Mouse (Mus musculus): Measurements from ENCODE around the gene Zfp804a. TPM values are rescaled to one million over a fixed set of nuclear protein-coding genes. Genes with fewer than 3 reads are reported as not detected.
A peak's percentile ranks its signal among the peaks of the same experiment; 100 is the strongest.

Zfp804a gene
- 12.1 and 12.7 TPM in 2 replicates for polyA plus RNA-seq (2015; fragmentation: Nextera tagmentation; extraction: Ambion mirVana)

- Histone ChIP-seq H3K36me3 (no peaks in the 10 kb centered on the region), H3K27me3 (no peaks in the 10 kb centered on the region), H3K4me1 (replicated peaks) (peaks cover 22% of the 10 kb centered on the region; the same call in 1 of the 2 replicates), H3K4me2 (peak within 1 kb of the TSS; percentile 81), H3K9me3 (no peaks in the 10 kb centered on the region), H3K4me3 (peak within 1 kb of the TSS; percentile 64), H3K9ac (peak within 1 kb of the TSS; percentile 69), H3K27ac (replicated peaks) (peak within 1 kb of the TSS; percentile 94)
- WGBS = 0% methylated on average over 76 of the region's 82 CpGs
- ATAC-seq (ENCODE audit: low FRiP score, low read depth) = peak; percentile 96
These were observed at the start of gene Zfp804a for GRCm38 (mm10) chr2:82053185-82053891. Gene Zfp804a (plus strand): TSS chr2:82053222.

GRCm38 (mm10) chr2:82051635-82052034 lies 1.4 kb upstream of the Zfp804a start:
- Histone ChIP-seq H3K4me1 (replicated peaks) (peaks cover 22% of the 10 kb centered on the region; the same call in 1 of the 2 replicates), H3K27me3 (no peaks in the 10 kb centered on the region), H3K4me2 (peak overlapping the region; percentile 81), H3K9ac (peak overlapping the region; percentile 69; the same call in 1 of the 2 replicates), H3K36me3 (no peaks in the 10 kb centered on the region), H3K4me3 (peak overlapping the region; percentile 64), H3K9me3 (no peaks in the 10 kb centered on the region), H3K27ac (replicated peaks) (no peak overlapping the region)
- ATAC-seq (ENCODE audit: low FRiP score, low read depth) = no peak
- 57% methylated on average over 4 of the region's 4 CpGs for WGBS

- WGBS = 2% methylated on average over 34 of the region's 34 CpGs
- peak; percentile 87 for ATAC-seq (ENCODE audit: low FRiP score, low read depth)
- Histone ChIP-seq H3K9ac (peak overlapping the region; percentile 69), H3K27me3 (no peaks in the 10 kb centered on the region), H3K36me3 (no peaks in the 10 kb centered on the region), H3K4me1 (replicated peaks) (peaks cover 22% of the 10 kb centered on the region; the same call in 1 of the 2 replicates), H3K27ac (replicated peaks) (peak overlapping the region; percentile 94), H3K9me3 (no peaks in the 10 kb centered on the region), H3K4me3 (peak overlapping the region; percentile 64), H3K4me2 (peak overlapping the region; percentile 81)
These were observed 461 bp upstream of the Zfp804a start for GRCm38 (mm10) chr2:82052338-82053184.

GRCm38 (mm10) chr2:82054446-82054845 lies 1.4 kb downstream of the Zfp804a start:
- Histone ChIP-seq H3K9ac (peak overlapping the region; percentile 69), H3K27ac (replicated peaks) (peak overlapping the region; percentile 94), H3K27me3 (no peaks in the 10 kb centered on the region), H3K36me3 (no peaks in the 10 kb centered on the region), H3K4me3 (peak overlapping the region; percentile 64), H3K9me3 (no peaks in the 10 kb centered on the region), H3K4me1 (replicated peaks) (peaks cover 22% of the 10 kb centered on the region; the same call in 1 of the 2 replicates), H3K4me2 (peak overlapping the region; percentile 81)
- no peak for ATAC-seq (ENCODE audit: low FRiP score, low read depth)
- 48% methylated on average over 4 of the region's 4 CpGs for WGBS

GRCm38 (mm10) chr2:82064671-82065070 lies 11.6 kb downstream of the Zfp804a start:
- WGBS = 31% methylated on average over 5 of the region's 5 CpGs
- no peaks in the 10 kb centered on the region for H3K36me3 ChIP-seq
- ATAC-seq (ENCODE audit: low FRiP score, low read depth) = no peak
- no peak overlapping the region for H3K4me2 ChIP-seq
- H3K9ac ChIP-seq = no peak overlapping the region
- H3K4me1 ChIP-seq (replicated peaks) = no peaks in the 10 kb centered on the region
- H3K27me3 ChIP-seq = no peaks in the 10 kb centered on the region
- no peak overlapping the region for H3K4me3 ChIP-seq
- no peak overlapping the region for H3K27ac ChIP-seq (replicated peaks)
- no peaks in the 10 kb centered on the region for H3K9me3 ChIP-seq

GRCm38 (mm10) chr2:82067912-82068311 lies 14.9 kb downstream of the Zfp804a start:
- Histone ChIP-seq H3K4me3 (no peak overlapping the region), H3K9me3 (no peaks in the 10 kb centered on the region), H3K4me2 (no peak overlapping the region), H3K27me3 (no peaks in the 10 kb centered on the region), H3K27ac (replicated peaks) (no peak overlapping the region), H3K36me3 (no peaks in the 10 kb centered on the region), H3K9ac (no peak overlapping the region), H3K4me1 (replicated peaks) (no peaks in the 10 kb centered on the region)
- WGBS = 95% methylated on average over 1 of the region's 1 CpGs
- no peak for ATAC-seq (ENCODE audit: low FRiP score, low read depth)

- WGBS = 34% methylated on average over 1 of the region's 1 CpGs
- no peak overlapping the region for H3K27ac ChIP-seq (replicated peaks)
- no peak overlapping the region for H3K4me2 ChIP-seq
- H3K36me3 ChIP-seq = no peaks in the 10 kb centered on the region
- H3K9ac ChIP-seq = no peak overlapping the region
- no peak for ATAC-seq (ENCODE audit: low FRiP score, low read depth)
- no peaks in the 10 kb centered on the region for H3K9me3 ChIP-seq
- no peak overlapping the region for H3K4me3 ChIP-seq
- no peaks in the 10 kb centered on the region for H3K27me3 ChIP-seq
- H3K4me1 ChIP-seq (replicated peaks) = no peaks in the 10 kb centered on the region
These were observed 16.1 kb downstream of the Zfp804a start for GRCm38 (mm10) chr2:82069172-82069571.

GRCm38 (mm10) chr2:82076883-82077282 lies 23.9 kb downstream of the Zfp804a start:
- no peak overlapping the region for H3K27ac ChIP-seq (replicated peaks)
- H3K27me3 ChIP-seq = no peaks in the 10 kb centered on the region
- no peaks in the 10 kb centered on the region for H3K4me1 ChIP-seq (replicated peaks)
- H3K9ac ChIP-seq = no peak overlapping the region
- no peaks in the 10 kb centered on the region for H3K9me3 ChIP-seq
- no peak for ATAC-seq (ENCODE audit: low FRiP score, low read depth)
- no peak overlapping the region for H3K4me2 ChIP-seq
- no peak overlapping the region for H3K4me3 ChIP-seq
- H3K36me3 ChIP-seq = no peaks in the 10 kb centered on the region
- 88% methylated on average over 3 of the region's 3 CpGs for WGBS

GRCm38 (mm10) chr2:82078287-82078994 lies 25.4 kb downstream of the Zfp804a start:
- Histone ChIP-seq H3K9me3 (no peaks in the 10 kb centered on the region), H3K9ac (no peak overlapping the region), H3K4me3 (no peak overlapping the region), H3K27ac (replicated peaks) (no peak overlapping the region), H3K4me1 (replicated peaks) (no peaks in the 10 kb centered on the region), H3K4me2 (no peak overlapping the region), H3K27me3 (no peaks in the 10 kb centered on the region), H3K36me3 (no peaks in the 10 kb centered on the region)
- no peak for ATAC-seq (ENCODE audit: low FRiP score, low read depth)
- 86% methylated on average over 6 of the region's 6 CpGs for WGBS

GRCm38 (mm10) chr2:82080678-82081077 lies 27.7 kb downstream of the Zfp804a start:
- 57% methylated on average over 4 of the region's 4 CpGs for WGBS
- Histone ChIP-seq H3K4me3 (no peak overlapping the region), H3K9ac (no peak overlapping the region), H3K27me3 (no peaks in the 10 kb centered on the region), H3K36me3 (no peaks in the 10 kb centered on the region), H3K27ac (replicated peaks) (no peak overlapping the region), H3K4me1 (replicated peaks) (no peaks in the 10 kb centered on the region), H3K9me3 (no peaks in the 10 kb centered on the region), H3K4me2 (no peak overlapping the region)
- no peak for ATAC-seq (ENCODE audit: low FRiP score, low read depth)

GRCm38 (mm10) chr2:82113148-82113547 lies 60.1 kb downstream of the Zfp804a start:
- H3K4me2 ChIP-seq = no peak overlapping the region
- H3K9ac ChIP-seq = no peak overlapping the region
- 62% methylated on average over 1 of the region's 1 CpGs for WGBS
- H3K27ac ChIP-seq (replicated peaks) = no peak overlapping the region
- no peak for ATAC-seq (ENCODE audit: low FRiP score, low read depth)
- H3K9me3 ChIP-seq = no peaks in the 10 kb centered on the region
- no peaks in the 10 kb centered on the region for H3K27me3 ChIP-seq
- H3K4me1 ChIP-seq (replicated peaks) = no peaks in the 10 kb centered on the region
- no peak overlapping the region for H3K4me3 ChIP-seq
- H3K36me3 ChIP-seq = no peaks in the 10 kb centered on the region

GRCm38 (mm10) chr2:82113650-82114049 lies 60.6 kb downstream of the Zfp804a start:
- Histone ChIP-seq H3K36me3 (no peaks in the 10 kb centered on the region), H3K4me3 (no peak overlapping the region), H3K4me1 (replicated peaks) (no peaks in the 10 kb centered on the region), H3K27me3 (no peaks in the 10 kb centered on the region), H3K9ac (no peak overlapping the region), H3K9me3 (no peaks in the 10 kb centered on the region), H3K27ac (replicated peaks) (no peak overlapping the region), H3K4me2 (no peak overlapping the region)
- ATAC-seq (ENCODE audit: low FRiP score, low read depth) = no peak
- WGBS = 85% methylated on average over 2 of the region's 2 CpGs
